Mouse (Mus musculus): ENCODE results near the gene Mdp1.

DNA sequence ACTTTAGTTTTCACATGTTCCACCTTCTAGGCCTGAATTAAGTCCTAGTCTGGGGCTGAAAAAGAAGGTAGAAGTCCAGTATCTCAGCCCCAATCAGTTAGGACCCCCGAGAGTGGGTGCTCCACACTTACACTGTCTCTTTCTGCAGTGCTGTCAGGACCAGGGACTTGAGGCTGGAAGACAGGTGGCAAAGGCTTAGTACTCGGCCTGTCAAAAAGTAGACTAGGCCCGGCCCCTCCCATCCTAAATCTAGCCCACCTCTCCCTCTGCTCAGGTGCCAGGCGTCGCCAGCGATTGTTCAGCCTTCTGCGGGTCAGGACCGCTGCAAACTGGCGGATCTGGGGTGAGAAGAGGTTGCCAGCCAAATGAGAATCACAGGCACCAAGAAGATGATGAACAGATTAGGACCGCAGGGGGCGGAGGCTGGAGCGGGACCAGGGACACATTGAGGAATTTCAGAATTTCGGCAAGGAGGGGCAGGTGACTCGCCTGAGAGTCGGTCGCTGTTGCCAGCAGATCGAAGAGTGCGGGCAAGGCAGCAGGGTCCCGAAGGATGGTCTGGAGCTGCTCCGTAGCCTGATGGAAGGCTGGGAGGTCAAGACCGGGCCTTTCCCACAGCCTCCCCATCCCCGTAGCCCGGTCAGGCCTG, 25.3 kb downstream of the Mdp1 start:
- TF ChIP-seq CTCF (IDR thresholded peaks at IDR 0.05) (no peak), EP300 (IDR thresholded peaks at IDR 0.05; ENCODE audit: insufficient read depth, low read depth, low read length) (no peak)

All from heart, adult 2 months (tissue).